12 mouse cellular contexts compared by ENCODE assay signal in the genomic region with DNA sequence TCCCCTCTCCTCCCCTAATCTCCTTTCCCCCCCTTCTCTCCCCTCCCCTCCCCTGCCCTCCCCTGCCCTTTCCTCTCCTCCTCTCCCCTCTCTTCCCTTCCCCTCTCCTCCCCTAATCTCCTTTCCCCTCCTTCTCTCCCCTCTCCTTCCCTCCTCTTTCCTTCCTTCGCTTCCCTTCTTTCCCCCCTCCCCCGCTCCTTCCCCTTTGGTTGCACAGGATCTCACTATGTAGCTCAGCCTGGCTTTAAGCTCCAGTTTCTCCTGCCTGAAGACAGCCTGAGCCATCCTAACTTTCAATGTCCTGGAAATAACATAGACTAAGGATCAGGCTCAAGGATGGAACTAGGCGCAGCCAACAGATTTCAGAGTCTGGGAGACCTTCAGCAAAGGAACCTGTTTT. TPM values are rescaled to one million over a fixed set of nuclear protein-coding genes. Genes with fewer than 3 reads are reported as not detected.
DNase-seq lines count a peak whose midpoint lies in the region; ATAC-seq lines count a peak whose summit lies in the region.
"Had no signal": no experiment of that assay in that cellular context is flagged by ENCODE, and none has a peak within 500 bp of the region (broad histone marks: within the 10 kb centered on the region; RNA-seq: fewer than 3 reads in every experiment).

No protein-coding gene starts in this region.

- H3K4me2 ChIP-seq in heart, embryonic 15.5 days, result peak overlapping the region; percentile 84
- no peak overlapping the region for H3K4me2 ChIP-seq in midbrain, embryonic 15.5 days
- H3K4me2 ChIP-seq in liver, embryonic 11.5 days, result peak overlapping the region; percentile 84
- H3K4me2 ChIP-seq: forebrain, embryonic 12.5 days; hindbrain, embryonic 15.5 days; limb, embryonic 15.5 days had no signal

- no peak for DNase-seq in heart, adult 8-10 months (ENCODE audit: low spot score)
- no peak for DNase-seq in midbrain, embryonic 10.5 days (ENCODE audit: low spot score)
- DNase-seq in liver, embryonic 11.5 days (ENCODE audit: low spot score), result no peak
- DNase-seq in yolk sac, embryonic 10.5 days (ENCODE audit: low spot score), result peak; percentile 36
- no peak for DNase-seq in layer of hippocampus, postnatal 10 days (ENCODE audit: low spot score in 2 of 2)
- DNase-seq: adrenal gland, postnatal 10 days; thymus, postnatal 25 days had no signal

- no peaks in the 10 kb centered on the region for H3K27me3 ChIP-seq in heart, embryonic 15.5 days
- H3K27me3 ChIP-seq in midbrain, embryonic 10.5 days (ENCODE audit: low read depth, poor library complexity, severe bottlenecking), result peaks cover 32% of the 10 kb centered on the region
- H3K27me3 ChIP-seq in midbrain, embryonic 15.5 days (replicated peaks), result peaks cover 5% of the 10 kb centered on the region; the same call in 1 of the 2 replicates
- 0 out of 2 replicates have a peak, but pooled peaks cover 7% of the 10 kb centered on the region for H3K27me3 ChIP-seq in liver, embryonic 11.5 days (replicated peaks; ENCODE audit: control insufficient read depth, insufficient read depth, low read length)

- H3K9ac ChIP-seq in heart, embryonic 15.5 days, result peak overlapping the region; percentile 86; the same call in 1 of the 2 replicates
- H3K9ac ChIP-seq in midbrain, embryonic 15.5 days, result no peak overlapping the region
- peak overlapping the region; percentile 31; the same call in 1 of the 2 replicates for H3K9ac ChIP-seq in liver, embryonic 11.5 days (ENCODE audit: low read depth, low read length)
- H3K9ac ChIP-seq: forebrain, embryonic 12.5 days; hindbrain, embryonic 15.5 days; limb, embryonic 15.5 days had no signal

- peaks cover 5% of the 10 kb centered on the region; the same call in 1 of the 2 replicates for H3K36me3 ChIP-seq in heart, embryonic 15.5 days
- H3K36me3 ChIP-seq in midbrain, embryonic 10.5 days, result no peaks in the 10 kb centered on the region
- no peaks in the 10 kb centered on the region for H3K36me3 ChIP-seq in midbrain, embryonic 15.5 days (replicated peaks)
- peaks cover 8% of the 10 kb centered on the region; the same call in 1 of the 2 replicates for H3K36me3 ChIP-seq in liver, embryonic 11.5 days (ENCODE audit: control insufficient read depth, insufficient read depth, low read length)
- H3K36me3 ChIP-seq: forebrain, embryonic 12.5 days; hindbrain, embryonic 15.5 days; limb, embryonic 15.5 days had no signal

- 51% methylated on average over 3 of the region's 3 CpGs for WGBS in heart, embryonic 15.5 days
- 47% methylated on average over 3 of the region's 3 CpGs for WGBS in midbrain, embryonic 10.5 days
- WGBS in midbrain, embryonic 15.5 days, result 49% methylated on average over 3 of the region's 3 CpGs
- 57% methylated on average over 3 of the region's 3 CpGs for WGBS in liver, embryonic 11.5 days

- H3K4me3 ChIP-seq in heart, embryonic 15.5 days, result peak overlapping the region; percentile 75
- H3K4me3 ChIP-seq in midbrain, embryonic 10.5 days, result no peak overlapping the region
- no peak overlapping the region for H3K4me3 ChIP-seq in midbrain, embryonic 15.5 days
- peak overlapping the region; percentile 70 for H3K4me3 ChIP-seq in liver, embryonic 11.5 days (ENCODE audit: low read depth, low read length)
- H3K4me3 ChIP-seq: forebrain, embryonic 12.5 days; hindbrain, embryonic 15.5 days; limb, embryonic 15.5 days had no signal

- H3K4me1 ChIP-seq in heart, embryonic 15.5 days (replicated peaks), result peaks cover 66% of the 10 kb centered on the region
- H3K4me1 ChIP-seq in midbrain, embryonic 10.5 days, result peaks cover 50% of the 10 kb centered on the region
- H3K4me1 ChIP-seq in midbrain, embryonic 15.5 days, result peaks cover 9% of the 10 kb centered on the region; the same call in 1 of the 2 replicates
- peaks cover 72% of the 10 kb centered on the region for H3K4me1 ChIP-seq in liver, embryonic 11.5 days (replicated peaks; ENCODE audit: control insufficient read depth, insufficient read depth, low read length)

- no peaks in the 10 kb centered on the region for H3K9me3 ChIP-seq in heart, embryonic 15.5 days (replicated peaks)
- H3K9me3 ChIP-seq in midbrain, embryonic 10.5 days (replicated peaks), result no peaks in the 10 kb centered on the region
- no peaks in the 10 kb centered on the region for H3K9me3 ChIP-seq in midbrain, embryonic 15.5 days
- H3K9me3 ChIP-seq in liver, embryonic 11.5 days (ENCODE audit: control insufficient read depth, low read length), result no peaks in the 10 kb centered on the region
- H3K9me3 ChIP-seq: forebrain, embryonic 12.5 days; hindbrain, embryonic 15.5 days; limb, embryonic 15.5 days had no signal

- H3K27ac ChIP-seq in heart, embryonic 15.5 days, result peak overlapping the region; percentile 98
- H3K27ac ChIP-seq in midbrain, embryonic 10.5 days (replicated peaks), result peak overlapping the region; percentile 25
- H3K27ac ChIP-seq in midbrain, embryonic 15.5 days, result no peak overlapping the region
- H3K27ac ChIP-seq in liver, embryonic 11.5 days (ENCODE audit: low read depth, low read length), result peak overlapping the region; percentile 83
- H3K27ac ChIP-seq: forebrain, embryonic 12.5 days; hindbrain, embryonic 15.5 days; limb, embryonic 15.5 days had no signal

- no peak for ATAC-seq in heart, embryonic 15.5 days (replicated peaks; ENCODE audit: insufficient number of reproducible peaks, insufficient read depth, low FRiP score, low read depth)
- ATAC-seq in midbrain, embryonic 15.5 days (replicated peaks), result no peak
- ATAC-seq in liver, embryonic 11.5 days (replicated peaks; ENCODE audit: low FRiP score), result no peak

RNA-seq across cellular contexts. Expression of gene Tgm2, which starts 2.4 kb away (rescaled TPM):
- 208 and 228 TPM in 2 replicates for polyA plus RNA-seq in heart, embryonic 15.5 days (2015; fragmentation: Nextera tagmentation; extraction: Ambion mirVana)
- 100 to 1,000 TPM; 211 to 296 (median 238) TPM for total RNA-seq in heart, adult 8-10 months (2022)
- polyA plus RNA-seq in midbrain, embryonic 10.5 days (2016; fragmentation: Nextera tagmentation; extraction: Ambion mirVana), result 9.0 and 10.0 TPM in 2 replicates
- 10.1 and 12.4 TPM in 2 replicates for polyA plus RNA-seq in midbrain, embryonic 15.5 days (2015; fragmentation: Nextera tagmentation; extraction: Ambion mirVana)
- 49.5 and 49.7 TPM in 2 replicates for polyA plus RNA-seq in liver, embryonic 11.5 days (2014; fragmentation: Nextera tagmentation; extraction: Ambion mirVana)
- total RNA-seq in layer of hippocampus, postnatal 10 days (2021), result 1 to 10 TPM; 5.7 to 6.8 TPM

Comparison
In these comparisons a context has a peak if more than half of its experiments do, and no peak if none do; other contexts are left out.
1. H3K4me3 ChIP-seq: peak in heart, embryonic 15.5 days (single experiment) and liver, embryonic 11.5 days (single experiment); none in midbrain, embryonic 10.5 days (single experiment) and midbrain, embryonic 15.5 days (single experiment).